8 mouse cellular contexts compared by ENCODE assay signal in genomic region chr5:120094602-120095001, GRCm38 (mm10). TPM values are rescaled to one million over a fixed set of nuclear protein-coding genes. Genes with fewer than 3 reads are reported as not detected.
DNase-seq lines count a peak whose midpoint lies in the region; ATAC-seq and TF ChIP-seq lines count a peak whose summit lies in the region.

No protein-coding gene starts in this region.

- H3K27ac ChIP-seq in midbrain, embryonic 10.5 days (replicated peaks): no peak overlapping the region
- no peak overlapping the region for H3K27ac ChIP-seq in midbrain, embryonic 13.5 days
- H3K27ac ChIP-seq in bone marrow, adult 2 months (ENCODE audit: control insufficient read depth, insufficient read depth, low read depth, low read length, poor library complexity): no peak overlapping the region
- H3K27ac ChIP-seq in hindbrain, postnatal 0 days: no peak overlapping the region
- H3K27ac ChIP-seq in neural tube, embryonic 11.5 days (ENCODE audit: low read depth, low read length): no peak overlapping the region

- WGBS in midbrain, embryonic 10.5 days: 59% methylated on average over 7 of the region's 7 CpGs
- WGBS in midbrain, embryonic 13.5 days: 52% methylated on average over 7 of the region's 7 CpGs
- WGBS in bone marrow, adult 2 months: 34% methylated on average over 7 of the region's 7 CpGs
- WGBS in hindbrain, postnatal 0 days: 53% methylated on average over 7 of the region's 7 CpGs
- WGBS in neural tube, embryonic 11.5 days: 58% methylated on average over 7 of the region's 7 CpGs

- DNase-seq in cerebellum, adult 8-10 months: peak; percentile 20
- DNase-seq in midbrain, embryonic 10.5 days (ENCODE audit: low spot score): peak; percentile 54
- peak; percentile 60 for DNase-seq in hindbrain, postnatal 0 days (ENCODE audit: low spot score)
- peak; percentile 50 for DNase-seq in neural tube, embryonic 11.5 days (ENCODE audit: low spot score)
- no peak for DNase-seq in layer of hippocampus, adult 8-10 months (ENCODE audit: low spot score in 2 of 2)

- H3K4me1 ChIP-seq in midbrain, embryonic 10.5 days: no peaks in the 10 kb centered on the region
- H3K4me1 ChIP-seq in midbrain, embryonic 13.5 days (replicated peaks): no peaks in the 10 kb centered on the region
- no peaks in the 10 kb centered on the region; the same call in 1 of the 2 replicates for H3K4me1 ChIP-seq in bone marrow, adult 2 months (ENCODE audit: control insufficient read depth, insufficient read depth, low read length)
- H3K4me1 ChIP-seq in hindbrain, postnatal 0 days (ENCODE audit: insufficient read depth, low read length): no peaks in the 10 kb centered on the region
- no peaks in the 10 kb centered on the region for H3K4me1 ChIP-seq in neural tube, embryonic 11.5 days (ENCODE audit: control insufficient read depth, insufficient read depth, low read length)

- no peak overlapping the region for H3K4me3 ChIP-seq in midbrain, embryonic 10.5 days
- H3K4me3 ChIP-seq in midbrain, embryonic 13.5 days (replicated peaks): no peak overlapping the region
- H3K4me3 ChIP-seq in bone marrow, adult 2 months (replicated peaks; ENCODE audit: control insufficient read depth, low read depth, low read length): no peak overlapping the region
- no peak overlapping the region for H3K4me3 ChIP-seq in hindbrain, postnatal 0 days (ENCODE audit: low read length)
- no peak overlapping the region for H3K4me3 ChIP-seq in neural tube, embryonic 11.5 days (ENCODE audit: low read depth, low read length)

- no peak overlapping the region for H3K9ac ChIP-seq in midbrain, embryonic 13.5 days (replicated peaks)
- H3K9ac ChIP-seq in hindbrain, postnatal 0 days (replicated peaks; ENCODE audit: low read length): no peak overlapping the region
- H3K9ac ChIP-seq in neural tube, embryonic 11.5 days (ENCODE audit: low read length): no peak overlapping the region

- H3K9me3 ChIP-seq in midbrain, embryonic 10.5 days (replicated peaks): no peaks in the 10 kb centered on the region
- no peaks in the 10 kb centered on the region for H3K9me3 ChIP-seq in midbrain, embryonic 13.5 days
- H3K9me3 ChIP-seq in hindbrain, postnatal 0 days (ENCODE audit: low read length): no peaks in the 10 kb centered on the region
- H3K9me3 ChIP-seq in neural tube, embryonic 11.5 days (ENCODE audit: control insufficient read depth, low read length): no peaks in the 10 kb centered on the region

- no peak overlapping the region for H3K4me2 ChIP-seq in midbrain, embryonic 13.5 days (replicated peaks)
- no peak overlapping the region for H3K4me2 ChIP-seq in hindbrain, postnatal 0 days (ENCODE audit: low read depth, low read length)
- no peak overlapping the region for H3K4me2 ChIP-seq in neural tube, embryonic 11.5 days (ENCODE audit: low read depth)

- H3K27me3 ChIP-seq in midbrain, embryonic 10.5 days (ENCODE audit: low read depth, poor library complexity, severe bottlenecking): peaks cover 36% of the 10 kb centered on the region
- peaks cover 25% of the 10 kb centered on the region for H3K27me3 ChIP-seq in midbrain, embryonic 13.5 days
- H3K27me3 ChIP-seq in hindbrain, postnatal 0 days (ENCODE audit: insufficient read depth, low read length): peaks cover 3% of the 10 kb centered on the region; the same call in 1 of the 2 replicates
- no peaks in the 10 kb centered on the region; the same call in 1 of the 2 replicates for H3K27me3 ChIP-seq in neural tube, embryonic 11.5 days (ENCODE audit: control insufficient read depth, insufficient read depth, low read length)

- peak; percentile 88 for TF ChIP-seq CTCF in bone marrow, adult 2 months (IDR thresholded peaks at IDR 0.05; ENCODE audit: control insufficient read depth, insufficient read depth, low read length)
- TF ChIP-seq CTCF in hindbrain, postnatal 0 days (IDR thresholded peaks at IDR 0.05; ENCODE audit: low read depth): peak; percentile 59

- H3K36me3 ChIP-seq in midbrain, embryonic 10.5 days: no peaks in the 10 kb centered on the region
- H3K36me3 ChIP-seq in midbrain, embryonic 13.5 days: no peaks in the 10 kb centered on the region
- no peaks in the 10 kb centered on the region for H3K36me3 ChIP-seq in hindbrain, postnatal 0 days (ENCODE audit: insufficient read depth, low read length)
- H3K36me3 ChIP-seq in neural tube, embryonic 11.5 days (ENCODE audit: control insufficient read depth, insufficient read depth, low read length): no peaks in the 10 kb centered on the region

- TF ChIP-seq POLR2A in bone marrow, adult 2 months (IDR thresholded peaks at IDR 0.05; ENCODE audit: borderline replicate concordance, control insufficient read depth, low read depth, low read length): no peak

- no peak; the same call in 1 of the 2 replicates for ATAC-seq in cerebellum, adult (ENCODE audit: insufficient number of reproducible peaks, low FRiP score, low TSS enrichment)
- no peak for ATAC-seq in midbrain, embryonic 13.5 days
- no peak for ATAC-seq in hindbrain, postnatal 0 days
- no peak for ATAC-seq in neural tube, embryonic 11.5 days (ENCODE audit: insufficient read depth, low FRiP score, low TSS enrichment)

RNA-seq across cellular contexts. Expression of gene Rbm19, which starts 21.7 kb away (rescaled TPM):
- polyA plus RNA-seq in midbrain, embryonic 10.5 days (2016; fragmentation: Nextera tagmentation; extraction: Ambion mirVana): 32.0 and 34.2 TPM in 2 replicates
- 18.8 and 19.1 TPM in 2 replicates for polyA plus RNA-seq in midbrain, embryonic 13.5 days (2015; fragmentation: Nextera tagmentation; extraction: Ambion mirVana)
- polyA plus RNA-seq in bone marrow, adult 2 months (2011; ENCODE audit: insufficient read depth, insufficient read length, low replicate concordance, missing spikeins): 6.8 and 21.3 TPM in 2 replicates
- total RNA-seq in hindbrain, postnatal 0 days (2014; rRNA removed): 33.4 and 33.8 TPM in 2 replicates
- 15.5 and 17.2 TPM in 2 replicates for polyA plus RNA-seq in hindbrain, postnatal 0 days (2015; fragmentation: Nextera tagmentation; extraction: Ambion mirVana)
- polyA plus RNA-seq in neural tube, embryonic 11.5 days (2014; fragmentation: Nextera tagmentation; extraction: Ambion mirVana): 22.2 and 24.4 TPM in 2 replicates
- total RNA-seq in layer of hippocampus, adult 8-10 months (2022): 10 to 100 TPM; 20.0 to 26.3 (median 21.1) TPM

Comparison
In these comparisons a context has a peak if more than half of its experiments do, and no peak if none do; other contexts are left out.
1. DNase-seq: peak in cerebellum, adult 8-10 months (single experiment), midbrain, embryonic 10.5 days (single experiment), hindbrain, postnatal 0 days (single experiment) and neural tube, embryonic 11.5 days (single experiment); none in layer of hippocampus, adult 8-10 months (0 of 2).